Mouse (Mus musculus) midbrain, postnatal 0 days (tissue): ENCODE data around the gene Pbld1. TPM values are rescaled to one million over a fixed set of nuclear protein-coding genes. Genes with fewer than 3 reads are reported as not detected.

ENCODE experiments used
- ATAC-seq: fragments of 200-750 bp; cut with Nextera tagmentation; 2 replicates; pipeline ENCODE4 v1.8.0; 2017; ENCODE audit warnings: moderate number of reproducible peaks, mild to moderate bottlenecking, moderate TSS enrichment, moderate library complexity; ENCODE audit not compliant: low FRiP score
- DNase-seq: peaks from one replicate; pipeline ENCODE4 v3.0.0-alpha.2; 2015; ENCODE audit warnings: low spot score
- H3K27ac ChIP-seq: fragments of 300-500 bp; sonication (generic); 2 replicates; pipeline ENCODE4 v1.5.1; 2014; ENCODE audit warnings: low read depth, mild to moderate bottlenecking, low read length, mixed read lengths
- H3K27me3 ChIP-seq: fragments of 300-500 bp; sonication (generic); 2 replicates; pipeline ENCODE4 v1.6.1; 2014; ENCODE audit warnings: low read length, control low read depth, mixed read lengths; ENCODE audit not compliant: insufficient read depth
- H3K36me3 ChIP-seq: fragments of 300-500 bp; sonication (generic); 2 replicates; pipeline ENCODE4 v1.6.1; 2014; ENCODE audit warnings: low read length, control low read depth, mixed read lengths; ENCODE audit not compliant: insufficient read depth
- H3K4me1 ChIP-seq: fragments of 300-500 bp; sonication (generic); 2 replicates; pipeline ENCODE4 v1.6.1; 2014; ENCODE audit warnings: mild to moderate bottlenecking, control low read depth, antibody characterized with exemption, low read length, mixed read lengths; ENCODE audit not compliant: insufficient read depth
- H3K4me2 ChIP-seq: fragments of 300-500 bp; sonication (generic); 2 replicates; pipeline ENCODE4 v1.6.1; 2014; ENCODE audit warnings: low read depth, mild to moderate bottlenecking, low read length, mixed read lengths; ENCODE audit not compliant: poor library complexity, severe bottlenecking
- H3K4me3 ChIP-seq: fragments of 300-500 bp; sonication (generic); 2 replicates; pipeline ENCODE4 v1.5.1; 2014; ENCODE audit warnings: low read depth, mild to moderate bottlenecking, low read length, moderate library complexity
- H3K9ac ChIP-seq: fragments of 300-500 bp; sonication (generic); replicated peaks from 2 replicates; pipeline ENCODE4 v1.6.1; 2014; ENCODE audit warnings: mild to moderate bottlenecking, low read length, moderate library complexity, mixed read lengths; ENCODE audit not compliant: poor library complexity, severe bottlenecking
- H3K9me3 ChIP-seq: fragments of 300-500 bp; sonication (generic); 2 replicates; pipeline ENCODE4 v1.6.1; 2016; ENCODE audit warnings: low read length, control low read depth
- CTCF ChIP-seq: IDR thresholded peaks from 2 replicates; pipeline ENCODE4 v1.5.1; 2016; ENCODE audit warnings: antibody characterized with exemption, mild to moderate bottlenecking
- WGBS: fragments of 180-500 bp; shearing (Covaris S2); extraction: QIAGEN DNeasy Blood & Tissue Kit; methylation state at CpG from one replicate; pipeline ENCODE4 v1.1.7; 2014; 5-methylcytosine and 5-hydroxymethylcytosine counted together
- polyA plus RNA-seq: library from polyadenylated mRNA; unstranded; fragments of >200 nt; fragmentation: Nextera tagmentation; extraction: Ambion mirVana; gene quantifications from 2 replicates; pipeline ENCODE4 v1.2.1, GENCODE M21; 2015
- total RNA-seq: library from RNA; depleted of rRNA; stranded (reverse); fragments of >200 nt; gene quantifications from 2 replicates; pipeline ENCODE4 v1.2.3, GENCODE M21; 2014

The Pbld1 gene
- total and polyA plus RNA-seq, 2 experiments from 2014 or later: 0.59 TPM; not detected in 1

DNA sequence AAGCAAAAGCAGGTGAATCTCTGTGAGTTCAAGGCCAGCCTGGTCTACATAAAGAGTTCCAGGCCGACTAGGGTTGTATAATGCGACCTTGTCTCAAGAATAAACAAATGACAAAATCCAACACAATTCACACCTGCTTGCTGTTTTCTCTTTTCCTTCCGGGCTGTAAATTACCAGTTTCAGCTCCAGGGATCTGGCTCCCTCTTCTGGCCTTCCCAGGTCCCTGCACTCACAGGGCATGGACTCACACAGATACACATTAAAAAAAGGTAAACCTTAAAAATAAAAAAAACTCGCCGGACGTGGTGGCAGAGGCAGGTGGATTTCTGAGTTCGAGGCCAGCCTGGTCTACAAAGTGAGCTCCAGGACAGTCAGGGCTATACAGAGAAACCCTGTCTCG lies 57.6 kb downstream of the Pbld1 start:
- TF ChIP-seq CTCF: peak; percentile 16; the same call in 1 of the 2 replicates
- ATAC-seq (no peak), DNase-seq (no peak)
- Histone ChIP-seq H3K36me3 (no peaks in the 10 kb centered on the region), H3K4me1 (no peaks in the 10 kb centered on the region), H3K9ac (no peak overlapping the region), H3K4me2 (no peak overlapping the region), H3K4me3 (no peak overlapping the region), H3K27me3 (no peaks in the 10 kb centered on the region), H3K9me3 (no peaks in the 10 kb centered on the region), H3K27ac (no peak overlapping the region)
- 93% methylated on average over 8 of the region's 8 CpGs for WGBS

DNA sequence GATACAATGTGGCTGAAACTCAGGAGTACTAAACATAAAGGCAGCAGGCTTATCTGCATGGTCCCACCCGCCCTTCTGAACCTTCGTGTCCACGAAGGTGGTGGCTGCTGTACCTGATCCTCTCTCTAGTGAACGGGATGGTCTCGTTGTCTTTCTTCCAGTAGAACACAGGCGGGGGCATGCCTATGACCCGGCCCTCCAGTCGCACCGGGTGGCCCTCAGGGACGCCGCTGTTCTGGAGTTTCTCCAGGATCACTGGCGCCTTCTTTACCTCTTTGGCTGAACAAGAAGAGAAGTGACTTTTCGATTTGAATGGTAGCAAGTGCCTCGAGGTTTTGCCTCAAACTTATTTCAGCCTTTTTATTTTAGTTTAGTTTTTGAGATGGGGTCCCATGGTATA lies 60.0 kb downstream of the Pbld1 start:
- no peaks in the 10 kb centered on the region for H3K9me3 ChIP-seq
- no peak for TF ChIP-seq CTCF
- H3K27me3 ChIP-seq: no peaks in the 10 kb centered on the region
- H3K4me1 ChIP-seq: no peaks in the 10 kb centered on the region
- H3K27ac ChIP-seq: no peak overlapping the region
- no peak overlapping the region for H3K4me3 ChIP-seq
- no peak overlapping the region for H3K9ac ChIP-seq
- no peak for ATAC-seq
- no peak for DNase-seq
- no peaks in the 10 kb centered on the region for H3K36me3 ChIP-seq
- WGBS: 76% methylated on average over 14 of the region's 14 CpGs
- H3K4me2 ChIP-seq: no peak overlapping the region

DNA sequence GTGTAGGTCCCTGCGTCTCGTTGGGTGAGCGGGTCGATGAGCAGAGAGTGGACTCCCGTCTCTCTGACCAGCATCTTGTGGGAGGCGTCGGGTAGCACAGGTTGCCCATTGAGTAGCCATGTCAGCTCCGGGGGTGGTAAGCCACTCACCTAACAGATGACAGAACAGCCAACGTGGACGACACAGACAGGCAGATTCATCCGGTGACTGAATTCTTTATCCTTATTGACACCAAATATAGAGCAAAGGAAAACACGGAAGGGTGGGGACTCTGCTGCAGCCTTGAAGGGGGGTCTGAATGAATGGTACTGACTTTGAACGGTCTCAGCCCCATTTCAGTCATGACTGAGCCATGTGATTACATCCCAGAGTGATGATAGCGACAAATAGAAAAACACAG lies 62.0 kb downstream of the Pbld1 start:
- ATAC-seq: no peak
- 86% methylated on average over 14 of the region's 14 CpGs for WGBS
- no peak overlapping the region for H3K27ac ChIP-seq

DNA sequence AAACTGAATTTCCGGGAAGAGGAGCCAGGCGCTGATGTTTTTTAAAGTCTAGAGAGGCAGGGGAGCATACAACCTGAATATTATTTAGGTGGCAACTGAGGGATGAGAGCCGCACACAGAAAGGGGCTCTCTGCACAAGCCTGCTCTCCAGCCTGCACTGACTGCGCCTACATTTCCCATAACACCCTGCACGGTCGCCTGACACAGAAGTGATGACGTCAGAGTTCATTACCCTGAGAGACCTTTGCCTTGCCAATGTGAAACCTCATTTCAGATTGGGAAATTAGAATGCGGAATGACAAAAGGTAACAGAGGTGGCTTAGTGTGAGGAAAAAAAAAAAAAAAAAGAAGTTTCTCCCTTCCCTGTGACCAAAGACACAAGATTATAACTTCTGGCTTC lies 62.6 kb downstream of the Pbld1 start:
- no peaks in the 10 kb centered on the region for H3K36me3 ChIP-seq
- H3K9ac ChIP-seq: no peak overlapping the region
- TF ChIP-seq CTCF: no peak
- H3K27me3 ChIP-seq: no peaks in the 10 kb centered on the region
- no peak overlapping the region for H3K4me2 ChIP-seq
- H3K4me3 ChIP-seq: no peak overlapping the region
- no peaks in the 10 kb centered on the region for H3K4me1 ChIP-seq
- H3K9me3 ChIP-seq: no peaks in the 10 kb centered on the region
- no peak overlapping the region for H3K27ac ChIP-seq
- ATAC-seq (no peak), DNase-seq (peak; percentile 68)
- WGBS: 31% methylated on average over 8 of the region's 8 CpGs

More for the DNA sequence above, 62.0 kb downstream of the Pbld1 start:
- Histone ChIP-seq H3K9ac (no peak overlapping the region), H3K4me2 (no peak overlapping the region), H3K4me3 (no peak overlapping the region), H3K4me1 (no peaks in the 10 kb centered on the region), H3K36me3 (no peaks in the 10 kb centered on the region), H3K27me3 (no peaks in the 10 kb centered on the region), H3K9me3 (no peaks in the 10 kb centered on the region)
- DNase-seq: no peak
- no peak for TF ChIP-seq CTCF

DNA sequence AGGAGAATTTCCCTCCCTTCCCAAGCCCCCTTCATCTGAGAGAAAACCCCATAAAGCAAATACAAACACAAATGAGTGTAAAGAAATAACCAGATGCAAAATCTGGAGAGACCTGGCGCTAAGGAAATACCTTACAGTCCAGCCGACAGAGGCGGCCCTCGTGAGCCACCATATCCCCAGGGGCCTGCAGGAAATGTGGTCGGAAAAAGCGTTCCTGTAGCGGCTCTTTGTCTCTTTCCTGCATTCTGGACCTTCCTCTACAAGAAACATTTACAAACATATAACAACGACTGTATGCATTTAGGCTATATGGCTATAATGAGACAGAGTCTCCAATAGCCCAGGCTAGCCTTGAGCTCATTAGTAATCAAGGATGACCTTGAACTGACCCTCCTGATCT lies 63.2 kb downstream of the Pbld1 start:
- H3K4me2 ChIP-seq: no peak overlapping the region
- H3K27ac ChIP-seq: no peak overlapping the region
- no peaks in the 10 kb centered on the region for H3K36me3 ChIP-seq
- no peaks in the 10 kb centered on the region for H3K27me3 ChIP-seq
- ATAC-seq: no peak
- no peak overlapping the region for H3K4me3 ChIP-seq
- H3K4me1 ChIP-seq: no peaks in the 10 kb centered on the region
- no peak for DNase-seq
- no peak overlapping the region for H3K9ac ChIP-seq
- H3K9me3 ChIP-seq: no peaks in the 10 kb centered on the region
- no peak for TF ChIP-seq CTCF
- WGBS: 88% methylated on average over 8 of the region's 8 CpGs

DNA sequence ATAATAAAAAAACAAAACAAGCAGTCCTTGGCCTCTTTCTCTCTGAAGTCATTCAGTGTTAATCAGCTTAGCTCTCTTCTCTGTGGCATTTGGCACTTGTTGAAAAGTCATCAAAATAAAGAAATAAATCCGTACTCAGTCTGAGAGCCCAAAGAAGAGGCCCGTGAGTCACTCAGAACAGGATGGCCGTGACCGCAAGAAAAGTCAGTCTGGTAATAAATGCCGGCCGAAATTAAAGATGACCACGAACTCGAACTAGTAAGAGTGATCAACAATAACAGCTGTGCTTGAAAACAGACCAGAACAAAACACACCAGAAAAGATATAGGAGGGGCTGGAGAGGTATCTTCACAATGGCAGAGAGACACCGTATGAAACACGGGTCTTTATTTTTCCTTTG lies 64.1 kb downstream of the Pbld1 start:
- no peak overlapping the region for H3K27ac ChIP-seq
- H3K9me3 ChIP-seq: no peaks in the 10 kb centered on the region
- no peaks in the 10 kb centered on the region for H3K4me1 ChIP-seq
- H3K36me3 ChIP-seq: no peaks in the 10 kb centered on the region
- 81% methylated on average over 10 of the region's 10 CpGs for WGBS
- no peak for ATAC-seq
- no peak overlapping the region for H3K4me2 ChIP-seq
- TF ChIP-seq CTCF: no peak
- H3K4me3 ChIP-seq: no peak overlapping the region
- H3K27me3 ChIP-seq: no peaks in the 10 kb centered on the region
- no peak overlapping the region for H3K9ac ChIP-seq
- DNase-seq: no peak

DNA sequence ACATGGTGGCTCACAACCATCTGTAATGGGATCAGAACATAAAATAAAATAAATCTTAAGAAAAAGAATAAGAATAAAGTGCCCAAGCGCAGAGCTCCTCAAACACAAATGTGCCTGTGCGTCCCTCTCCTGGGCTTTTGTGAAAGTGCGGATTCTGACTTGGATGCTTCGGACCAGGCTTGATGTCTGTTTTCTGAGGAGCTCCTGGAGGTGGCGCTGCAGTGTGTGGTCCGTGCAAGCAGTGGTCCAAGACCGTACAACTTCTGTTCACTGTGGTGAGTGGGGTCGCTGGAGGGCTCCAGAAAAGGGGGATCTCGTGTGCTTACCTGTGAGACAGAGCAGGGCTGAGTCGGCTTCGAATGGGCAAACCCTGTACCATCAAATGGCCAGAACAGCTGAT lies 65.4 kb downstream of the Pbld1 start:
- Histone ChIP-seq H3K4me2 (no peak overlapping the region), H3K36me3 (no peaks in the 10 kb centered on the region), H3K9ac (no peak overlapping the region), H3K27ac (no peak overlapping the region), H3K9me3 (no peaks in the 10 kb centered on the region), H3K4me1 (no peaks in the 10 kb centered on the region), H3K4me3 (no peak overlapping the region), H3K27me3 (no peaks in the 10 kb centered on the region)
- DNase-seq (peak; percentile 32), ATAC-seq (no peak)
- peak; percentile 55 for TF ChIP-seq CTCF
- WGBS: 37% methylated on average over 11 of the region's 11 CpGs
